Mouse (Mus musculus): Measurements from ENCODE around the gene Osbpl10.
"Not testable (repeated sequence)": the region's sequence is repeated elsewhere in the genome, so short reads cannot be mapped to it uniquely, and the experiment has no call there.

The Osbpl10 gene

DNA sequence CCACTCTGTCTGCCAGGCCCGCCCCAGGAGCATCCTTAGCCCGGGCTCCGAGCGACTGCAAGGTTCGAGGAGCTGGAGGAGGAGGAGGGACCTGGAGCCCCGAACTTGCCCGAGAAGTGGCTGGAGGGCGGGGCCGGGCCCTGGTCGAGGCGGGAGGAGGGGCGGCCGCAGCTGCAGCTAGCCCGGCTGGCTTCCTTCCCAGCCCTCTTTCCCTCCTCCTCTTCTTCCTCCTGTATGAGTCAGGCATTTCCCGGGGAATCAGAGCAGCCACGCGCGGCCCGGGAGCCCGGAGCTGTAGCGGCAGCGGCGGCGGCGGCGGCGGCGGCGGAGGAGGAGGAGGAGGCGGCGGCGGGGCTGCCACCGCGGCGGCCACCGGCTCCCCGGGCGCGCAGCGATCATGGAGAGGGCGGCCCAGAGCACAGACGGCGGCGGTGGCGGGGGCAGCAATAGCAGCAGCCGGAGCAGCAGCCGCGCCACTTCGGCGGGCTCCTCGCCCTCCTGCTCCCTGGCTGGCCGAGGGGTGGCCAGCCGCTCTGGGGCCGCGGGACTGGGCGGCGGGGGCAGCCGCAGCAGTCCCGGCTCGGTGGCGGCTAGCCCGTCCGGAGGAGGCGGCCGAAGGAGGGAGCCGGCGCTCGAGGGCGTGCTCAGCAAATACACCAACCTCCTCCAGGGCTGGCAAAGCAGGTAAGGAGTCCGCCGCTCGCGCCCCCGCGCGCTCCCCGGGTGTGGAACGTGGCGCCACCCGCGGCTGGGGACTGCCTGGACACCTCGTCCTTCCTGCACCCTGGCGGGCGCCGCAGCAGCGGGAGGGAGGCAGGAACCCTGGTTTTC is at the start of gene Osbpl10:
Osbpl10 (plus strand) TSS at position 289 of the 831 bp plus-strand sequence.
- peak; percentile 6 for DNase-seq (ENCODE audit: low read depth)

DNA sequence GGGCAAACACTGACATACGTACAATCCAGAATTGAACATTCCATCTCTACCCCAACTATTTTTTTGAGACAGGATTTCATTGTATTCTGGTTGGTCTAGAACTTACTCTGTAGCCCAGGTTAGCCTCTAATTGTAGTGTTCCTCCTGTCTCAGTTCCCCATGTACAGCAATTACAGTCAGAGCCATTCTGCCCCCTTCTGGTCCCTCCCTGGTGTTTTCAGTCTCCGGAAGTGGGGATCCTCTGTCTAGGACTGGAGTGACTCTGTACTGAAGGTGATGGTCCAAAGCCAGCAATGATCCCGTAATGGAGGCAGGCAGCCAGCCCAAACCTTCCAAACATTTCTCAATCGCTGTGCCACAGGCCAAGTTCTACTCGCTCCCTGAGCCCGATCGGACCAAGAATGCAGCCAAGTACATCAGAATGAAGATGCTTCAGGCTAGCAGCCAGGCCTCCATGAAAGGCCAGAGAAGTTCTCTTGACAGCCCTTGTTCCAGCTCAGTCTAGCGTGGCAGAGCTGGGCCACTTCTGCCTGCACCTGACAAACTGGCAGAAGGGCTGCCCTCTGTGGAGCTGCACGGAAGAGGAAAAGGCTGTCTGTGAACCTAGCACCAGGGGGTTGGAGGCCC is 47.8 kb upstream of the Osbpl10 start:
- DNase-seq (ENCODE audit: low read depth): no peak

DNA sequence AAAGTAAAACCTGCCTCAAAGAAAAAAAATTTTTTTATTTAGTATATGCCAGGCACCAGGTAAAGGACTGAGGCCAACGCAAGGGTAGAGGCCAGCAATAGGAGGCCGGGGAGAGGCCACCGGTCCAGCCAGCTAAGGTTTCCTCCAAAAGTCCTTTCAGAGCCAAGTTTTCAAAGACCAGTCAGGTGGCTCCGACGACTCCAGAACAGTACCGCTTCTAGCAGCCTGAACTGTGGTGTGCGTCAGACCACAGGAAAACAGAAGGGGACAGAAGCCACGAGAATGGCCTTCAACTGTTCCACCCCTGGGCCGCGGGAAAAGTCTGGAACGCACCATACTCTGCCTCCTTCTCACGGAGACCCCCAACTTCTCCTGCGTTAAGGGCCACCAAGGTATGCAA is 45.8 kb upstream of the Osbpl10 start:
- peak; percentile 38 for DNase-seq (ENCODE audit: low read depth)

DNA sequence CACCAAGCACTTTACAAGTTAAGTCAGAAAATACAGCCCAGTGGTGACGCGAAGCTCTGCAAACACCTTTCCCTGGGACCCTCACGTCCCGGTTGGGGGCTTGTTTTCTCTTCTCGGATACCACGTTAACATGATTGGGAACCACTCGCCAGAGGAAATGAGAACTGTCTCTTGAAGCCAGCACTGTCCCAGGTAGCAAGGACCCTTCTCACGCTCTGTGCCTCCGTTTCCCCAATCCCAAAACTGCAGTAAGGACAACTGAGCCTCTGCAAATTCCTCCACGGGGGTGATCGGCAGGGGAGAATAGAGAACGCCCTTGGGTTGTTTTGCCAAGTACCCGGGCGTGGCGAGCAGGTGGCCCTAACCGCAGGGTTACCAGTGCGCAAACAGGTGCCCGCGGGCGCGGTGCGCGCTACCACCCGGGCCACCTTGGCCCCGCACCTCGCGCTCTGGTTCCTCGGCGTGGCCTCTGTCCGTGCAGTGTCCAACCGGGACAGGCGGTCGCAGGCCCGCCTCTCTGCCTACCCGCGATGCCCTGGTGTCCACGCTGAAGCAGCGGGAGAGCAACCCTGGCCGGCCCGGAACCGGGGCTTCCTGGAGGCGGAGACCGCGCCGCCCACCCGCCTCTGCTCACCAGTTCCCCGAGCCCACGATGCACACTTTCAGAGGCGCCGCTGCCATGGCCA is 45.2 kb upstream of the Osbpl10 start:
- DNase-seq (ENCODE audit: low read depth): no peak

DNA sequence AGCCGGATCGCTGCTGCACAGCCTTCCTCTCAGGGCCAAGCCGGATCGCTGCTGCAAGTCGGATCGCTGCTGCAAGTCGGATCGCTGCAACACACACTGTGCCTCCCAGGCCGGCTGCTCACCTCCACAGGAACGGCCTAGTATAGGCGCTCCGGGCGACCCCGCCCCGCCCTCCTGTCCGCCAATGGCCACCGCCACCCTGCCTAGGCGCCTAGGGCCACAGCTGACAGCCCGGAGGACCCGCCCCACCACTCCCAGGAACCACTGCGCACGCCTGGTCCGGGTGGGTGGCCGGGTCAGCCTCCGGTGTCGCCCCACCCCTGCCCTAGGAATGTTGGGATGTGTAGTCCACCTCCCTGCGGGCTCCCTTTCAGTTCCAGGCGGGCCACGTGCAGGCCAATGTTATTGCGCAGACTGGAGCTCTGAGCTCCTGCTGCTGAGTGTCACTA is 44.6 kb upstream of the Osbpl10 start, which contains the start of gene Gpd1l:
Gpd1l (minus strand) TSS at position 265 of the 449 bp plus-strand sequence.
- peak; percentile 87 for DNase-seq (ENCODE audit: low read depth)

DNA sequence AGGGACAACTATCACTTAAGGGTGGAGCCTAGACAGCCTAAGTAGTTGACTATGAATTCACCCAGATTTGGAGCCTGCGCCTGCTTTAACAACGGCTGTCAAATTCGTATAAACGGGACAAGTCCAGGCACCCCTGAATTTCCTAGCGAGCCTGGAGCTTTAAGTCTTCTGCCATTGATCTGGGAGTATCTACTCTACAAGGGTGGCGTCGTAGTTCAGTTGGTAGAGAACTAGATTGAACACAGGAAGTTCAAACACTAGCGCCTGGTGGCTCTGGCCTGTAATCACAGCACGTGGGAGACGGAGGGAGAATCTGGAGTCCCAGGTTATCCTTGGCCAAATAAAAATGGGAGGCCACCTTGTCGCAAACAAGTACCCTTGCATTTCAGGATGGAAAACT is 44.1 kb upstream of the Osbpl10 start:
- peak; percentile 68 for DNase-seq (ENCODE audit: low read depth)

DNA sequence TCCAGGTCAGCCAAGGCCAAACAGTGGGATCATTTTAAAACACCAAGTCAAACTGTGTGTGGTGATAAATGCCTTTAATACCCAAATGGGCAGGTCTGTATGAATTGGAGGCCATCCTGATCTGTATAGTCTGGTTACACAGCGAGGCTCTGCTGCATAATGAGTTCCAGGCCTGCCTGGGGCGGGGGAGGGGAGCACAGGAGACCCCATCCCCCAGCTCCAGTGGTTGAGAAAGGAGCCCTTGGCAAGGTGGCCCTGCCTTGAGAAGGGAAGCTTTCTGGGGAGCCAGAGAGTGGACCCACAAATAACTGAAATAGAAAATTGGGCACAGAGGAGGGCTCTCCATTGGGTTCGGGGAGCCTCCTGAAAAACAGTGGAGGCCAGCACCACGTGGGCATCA is 43.0 kb upstream of the Osbpl10 start:
- no peak for DNase-seq (ENCODE audit: low read depth)

DNA sequence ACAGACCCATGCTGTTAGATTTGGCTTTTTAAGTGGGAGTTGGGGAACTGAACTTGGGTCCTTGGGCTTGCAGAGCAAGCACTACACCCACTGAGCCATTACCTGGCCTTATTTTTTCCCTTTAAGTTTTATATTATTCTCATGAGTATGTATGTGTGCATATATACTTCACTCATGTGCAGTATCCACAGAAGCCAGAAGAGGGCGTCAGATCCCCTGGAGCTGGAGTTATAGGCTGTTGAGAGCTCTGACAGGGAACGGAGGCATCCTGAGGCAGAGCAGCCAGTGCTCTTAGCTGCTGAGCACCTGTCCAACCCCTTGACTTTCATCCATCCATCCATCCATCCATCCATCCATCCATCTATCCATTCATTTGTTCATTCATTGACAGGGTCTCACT is 41.7 kb upstream of the Osbpl10 start:
- DNase-seq (ENCODE audit: low read depth): no peak

DNA sequence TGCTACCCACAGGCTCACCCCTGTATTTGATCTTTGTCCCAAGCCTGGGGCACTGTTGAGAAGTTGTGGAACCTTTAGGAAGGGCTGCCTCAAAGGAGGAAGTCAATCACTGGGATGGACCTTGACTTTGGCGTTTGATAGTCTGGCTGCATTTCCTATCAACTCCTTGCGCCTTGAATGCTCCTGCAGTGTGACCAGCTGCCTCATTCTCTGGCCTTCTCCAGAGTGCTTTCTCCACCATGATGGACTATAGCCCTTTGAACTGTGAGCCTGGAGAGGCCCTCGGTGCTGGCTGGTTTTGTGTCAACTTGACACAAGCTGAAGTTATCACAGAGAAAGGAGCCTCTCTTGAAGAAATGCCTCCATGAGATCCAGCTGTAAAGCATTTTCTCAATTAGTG is 33.7 kb upstream of the Osbpl10 start:
- DNase-seq (ENCODE audit: low read depth): no peak

DNA sequence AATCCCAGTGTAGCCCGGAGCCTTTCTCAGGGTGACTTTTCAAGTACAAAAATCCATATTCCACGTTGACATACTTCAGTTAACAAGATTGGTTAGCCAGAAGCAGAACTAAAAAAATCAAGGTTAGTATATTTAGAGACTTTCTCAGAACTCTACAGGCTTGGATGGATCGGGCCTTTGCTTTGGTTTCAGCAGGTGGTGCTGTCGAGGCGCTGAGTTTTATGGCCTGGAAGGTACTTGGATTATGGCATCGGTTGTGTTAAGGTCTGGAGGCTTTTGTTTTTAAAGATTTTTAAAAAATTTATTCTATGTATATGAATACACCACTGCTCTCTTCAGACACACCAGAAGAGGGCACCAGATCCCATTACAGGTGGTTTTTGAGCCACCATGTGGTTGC is 32.8 kb upstream of the Osbpl10 start:
- no peak for DNase-seq (ENCODE audit: low read depth)

DNA sequence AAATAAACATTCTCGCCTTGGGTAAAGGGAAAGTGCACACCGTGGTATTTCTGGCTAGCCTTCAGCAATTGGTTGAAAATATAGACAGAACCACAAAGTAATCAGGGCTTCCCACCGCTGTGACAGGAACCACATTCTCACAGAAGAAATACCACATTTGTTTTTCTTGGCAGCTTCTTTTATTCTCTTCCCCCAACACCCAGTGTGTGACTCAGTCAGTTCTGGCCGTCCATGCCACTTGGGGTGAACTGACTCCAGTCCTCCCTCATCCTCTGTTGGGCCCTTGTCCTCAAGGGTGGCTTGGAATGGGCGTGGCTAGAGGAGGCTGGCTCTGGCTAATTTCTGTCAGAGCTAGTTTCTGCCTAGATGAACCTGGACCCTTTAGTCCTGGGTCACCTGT is 30.0 kb upstream of the Osbpl10 start:
- no peak for DNase-seq (ENCODE audit: low read depth)

DNA sequence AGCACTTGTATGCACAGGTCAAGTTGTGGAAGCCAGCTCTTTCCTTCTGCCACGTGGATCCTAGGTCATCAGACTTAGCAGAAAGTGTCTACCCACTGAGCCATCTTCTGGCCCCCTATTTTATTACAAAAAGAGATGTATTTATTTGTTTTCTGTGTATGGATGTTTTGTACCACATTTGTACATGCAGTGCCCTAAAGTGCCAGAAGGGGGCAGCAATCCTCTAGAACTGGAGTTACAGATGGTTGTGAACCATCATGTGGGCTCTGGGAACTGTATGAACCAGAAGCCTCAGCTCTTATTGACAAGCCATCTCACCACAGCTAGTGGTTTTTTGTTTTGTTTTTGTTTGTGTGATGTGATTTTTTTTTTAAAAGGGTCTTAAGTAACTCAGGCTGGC is 25.5 kb upstream of the Osbpl10 start:
- peak; percentile 58 for DNase-seq (ENCODE audit: low read depth)

DNA sequence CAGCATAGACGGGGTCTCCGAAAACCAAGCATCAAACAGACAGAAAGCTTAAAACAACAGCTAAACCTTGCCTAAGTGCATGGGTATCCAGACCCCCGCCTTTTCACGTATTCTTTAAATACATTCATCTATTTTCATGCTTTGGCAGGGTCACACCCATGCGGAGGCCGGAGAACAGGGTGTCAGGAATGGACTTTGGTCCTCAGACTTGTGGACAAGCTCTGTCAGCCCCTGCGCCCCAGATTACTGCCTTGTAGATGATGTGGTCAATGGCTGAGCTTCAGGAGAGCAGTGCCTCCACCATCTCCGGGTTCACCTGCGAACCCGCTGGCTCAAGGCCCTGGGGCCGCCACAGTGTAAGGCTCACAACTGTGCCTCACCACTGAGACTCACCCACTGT is 23.0 kb upstream of the Osbpl10 start:
- no peak for DNase-seq (ENCODE audit: low read depth)

DNA sequence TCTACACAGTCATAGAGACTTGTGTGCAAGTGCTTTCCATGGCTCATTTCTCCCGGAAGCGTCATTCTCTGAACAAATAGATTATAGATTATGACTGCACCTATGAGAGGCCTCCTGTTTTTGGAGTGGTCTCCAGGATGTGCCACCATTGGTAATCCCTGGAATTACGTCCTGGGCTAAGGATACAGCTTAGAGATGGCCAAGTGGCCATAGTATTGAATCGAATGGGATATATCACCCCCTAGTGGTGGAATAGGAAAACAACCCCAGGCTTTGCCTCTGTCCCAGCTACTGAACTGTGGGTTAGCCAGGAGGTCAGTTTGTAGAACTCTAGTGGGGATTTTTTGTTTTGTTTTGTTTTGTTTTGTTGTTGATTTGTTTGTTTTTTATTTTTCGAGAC is 21.4 kb upstream of the Osbpl10 start:
- peak; percentile 62 for DNase-seq (ENCODE audit: low read depth)

DNA sequence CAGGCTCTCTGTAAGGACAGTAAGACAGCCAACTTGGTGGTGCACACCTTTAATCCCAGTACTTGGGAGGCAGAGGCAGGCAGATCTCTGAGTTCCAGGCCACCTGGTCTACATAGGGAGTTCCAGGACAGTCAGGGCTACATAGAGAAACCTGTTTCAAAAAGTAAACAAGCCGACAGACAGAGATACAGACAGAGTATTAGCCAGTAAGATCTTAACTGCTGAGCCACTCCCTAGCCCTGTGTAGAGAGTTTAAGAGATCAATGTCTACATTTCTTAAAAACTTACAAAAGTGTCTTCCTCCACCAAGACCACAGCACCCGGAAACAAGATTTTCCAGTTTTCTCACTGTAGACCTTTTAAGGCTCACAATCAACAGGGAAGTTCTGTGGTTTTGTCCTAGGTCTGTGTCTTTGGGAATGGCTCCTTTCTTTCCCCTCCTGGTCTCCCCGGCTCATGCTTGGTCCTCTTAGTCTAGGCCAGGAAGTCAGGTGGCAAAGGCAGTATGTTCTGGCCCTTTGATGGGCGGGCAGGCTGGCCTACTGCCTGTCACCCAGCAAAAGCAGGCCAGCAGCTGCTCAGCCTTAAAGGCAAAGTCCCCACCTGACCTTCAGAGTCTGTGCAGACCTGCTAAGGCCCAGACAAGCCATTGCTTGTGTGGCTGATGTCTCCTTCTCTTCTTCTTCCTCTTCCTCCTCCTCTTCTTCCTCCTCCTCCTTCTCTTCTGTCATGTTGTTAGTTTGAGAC is 18.2 kb upstream of the Osbpl10 start:
- DNase-seq (ENCODE audit: low read depth): no peak

DNA sequence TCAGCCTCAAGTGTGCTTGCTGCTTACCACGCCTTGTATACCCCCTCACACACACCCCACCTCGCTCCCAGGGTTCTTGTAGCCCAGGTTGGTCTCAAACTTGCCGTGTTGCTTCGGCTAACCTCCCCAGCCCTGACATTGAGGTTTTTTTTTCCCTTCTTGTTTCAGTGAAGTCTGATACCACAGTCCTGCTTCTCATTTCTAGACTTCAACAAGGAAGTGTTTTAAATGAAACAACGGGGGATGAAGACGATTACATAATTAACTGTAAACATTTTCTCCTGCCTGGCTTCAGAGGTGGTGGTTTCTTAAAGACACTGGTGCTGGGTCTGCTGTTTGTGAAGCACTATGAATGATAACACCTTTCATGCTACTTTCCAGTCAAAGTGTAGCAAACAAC is 17.5 kb upstream of the Osbpl10 start:
- DNase-seq (ENCODE audit: low read depth): no peak

DNA sequence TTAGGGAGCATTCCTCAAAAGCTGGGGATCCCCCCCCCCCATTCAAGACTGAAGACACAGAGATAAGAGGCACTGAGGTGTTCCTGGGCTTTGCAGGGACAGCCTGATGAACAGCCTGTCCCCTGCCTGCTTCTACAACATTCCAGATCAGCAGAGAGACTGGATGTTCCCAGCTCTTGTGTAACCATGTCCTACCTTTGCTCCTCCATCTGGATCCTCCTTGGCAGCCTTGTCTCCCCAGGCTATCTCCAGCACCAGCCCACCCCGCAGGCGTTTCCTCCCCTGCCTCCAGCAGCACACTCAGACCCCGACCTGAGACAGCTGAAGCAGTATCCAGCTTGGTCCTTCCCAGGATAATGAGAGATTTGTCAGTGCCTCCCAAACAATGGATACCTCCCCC is 14.3 kb upstream of the Osbpl10 start:
- no peak for DNase-seq (ENCODE audit: low read depth)

DNA sequence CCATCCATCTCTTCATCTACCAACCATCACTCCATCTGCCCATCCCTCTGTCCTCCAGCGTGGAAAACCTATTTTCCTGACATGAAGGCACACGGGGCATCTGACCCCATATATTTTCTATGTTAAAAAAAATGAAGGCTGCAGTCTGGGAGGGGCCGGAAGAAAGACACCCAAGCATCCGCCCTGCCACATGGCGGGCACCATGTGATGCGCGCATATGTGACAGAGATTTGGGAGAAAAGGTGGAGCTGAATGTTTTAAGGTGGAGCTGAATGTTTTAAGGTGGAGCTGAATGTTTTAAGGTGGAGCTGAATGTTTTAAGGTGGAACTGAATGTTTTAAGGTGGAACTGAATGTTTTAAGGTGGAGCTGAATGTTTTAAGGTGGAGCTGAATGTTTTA is 12.1 kb upstream of the Osbpl10 start:
- DNase-seq (ENCODE audit: low read depth): not testable (repeated sequence)

DNA sequence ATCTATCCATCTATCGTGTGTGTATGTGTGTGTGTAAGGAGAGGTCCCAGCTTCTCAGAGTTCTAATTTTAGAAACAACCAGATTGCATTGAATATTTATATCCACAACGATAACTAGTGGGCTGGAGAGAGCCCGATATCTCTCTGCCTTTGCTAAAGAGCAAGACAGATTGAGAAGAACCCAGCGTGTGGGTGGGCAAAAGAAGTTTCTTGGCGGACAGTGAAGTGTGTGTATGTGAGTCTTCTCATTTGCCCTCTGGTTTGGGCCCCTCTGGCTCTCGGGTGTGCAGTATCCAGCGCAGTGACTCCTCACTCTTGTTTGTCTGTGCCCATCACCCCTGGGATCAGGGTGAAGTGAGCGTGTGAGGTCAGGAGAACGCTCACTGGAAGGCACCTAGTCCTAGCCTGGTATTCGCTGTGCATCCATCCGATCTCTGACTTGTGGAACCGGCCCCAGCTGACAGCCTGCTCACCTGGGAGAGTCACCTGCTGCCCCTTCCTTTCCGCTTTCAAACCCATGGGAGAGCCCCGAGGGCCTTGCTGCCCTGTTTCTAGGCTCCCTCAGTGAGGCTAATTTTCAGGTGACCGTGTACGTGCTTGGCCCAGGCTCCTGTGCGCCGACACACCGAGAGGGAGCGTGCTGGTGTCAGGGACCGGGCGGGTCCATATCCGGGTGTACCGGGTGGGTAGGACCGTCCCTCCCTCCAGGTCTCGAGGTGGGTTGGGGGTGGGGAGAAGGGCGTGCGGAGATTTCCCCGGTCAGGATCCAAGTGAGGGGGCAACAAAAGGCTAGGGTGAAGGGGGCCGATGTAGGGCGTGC is 698 bp upstream of the Osbpl10 start:
- DNase-seq (ENCODE audit: low read depth): peak; percentile 16

DNA sequence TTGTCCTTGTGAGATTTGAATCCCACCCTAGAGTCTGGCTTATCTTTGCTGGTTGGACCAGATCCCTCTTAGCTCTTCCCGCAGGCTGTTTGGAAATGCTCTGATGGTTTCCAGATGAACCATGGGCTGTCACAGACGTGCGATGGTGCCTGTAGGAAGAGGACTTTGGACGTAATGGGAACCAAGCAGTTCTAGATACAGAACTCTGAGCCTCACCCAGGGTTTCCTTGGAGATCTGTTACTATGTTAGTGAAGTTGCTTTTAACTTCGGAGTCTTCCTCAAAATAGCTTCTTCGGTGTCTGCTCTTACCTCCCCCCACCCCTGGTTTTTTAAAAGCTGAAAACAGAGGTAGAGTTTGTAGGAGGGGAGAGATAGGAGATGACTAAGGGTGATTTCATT is 1.6 kb downstream of the Osbpl10 start:
- no peak for DNase-seq (ENCODE audit: low read depth)

DNA sequence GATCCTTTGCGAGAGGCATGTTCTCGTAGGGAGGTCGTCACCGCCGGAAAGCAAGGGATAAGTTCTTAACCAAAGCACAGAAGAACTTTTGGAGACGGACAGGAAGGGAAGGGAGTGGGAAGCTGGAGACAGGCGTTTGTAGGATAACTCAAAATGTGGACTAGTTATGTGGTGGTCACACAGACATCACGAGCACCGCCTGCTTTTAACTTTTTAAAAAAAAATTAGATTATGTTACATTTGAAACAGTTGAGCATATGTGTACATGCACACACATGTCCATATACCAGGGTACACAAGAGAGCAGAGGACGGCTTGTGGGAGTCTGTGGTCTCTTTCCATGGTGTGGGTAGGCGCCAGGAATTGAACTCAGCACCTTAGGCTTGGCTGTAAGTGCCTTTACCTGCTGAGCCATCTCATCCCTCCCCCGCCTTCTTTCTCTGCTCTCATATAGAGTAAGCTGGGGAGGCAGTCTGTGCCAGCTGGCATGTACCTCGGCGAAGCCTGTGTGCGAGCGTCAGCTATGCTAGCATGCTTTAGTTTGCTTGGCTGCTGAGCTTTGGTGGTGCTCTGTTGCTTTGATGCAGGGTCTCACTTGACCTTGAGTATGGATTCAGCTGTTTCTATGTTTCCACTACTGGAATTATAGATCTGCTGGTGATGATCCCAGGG is 4.5 kb downstream of the Osbpl10 start, which contains the start of gene Rps27rt:
Rps27rt (minus strand) TSS at position 51 of the 672 bp plus-strand sequence.
- no peak for DNase-seq (ENCODE audit: low read depth)
